Mouse (Mus musculus) adrenal gland, postnatal 4 days (tissue): ENCODE data around the gene Tbx20. TPM values are rescaled to one million over a fixed set of nuclear protein-coding genes. Genes with fewer than 3 reads are reported as not detected.

Experiments
- DNase-seq, 2 experiments: peaks; one replicate each; pipeline ENCODE4 v3.0.0; 2021 to 2022; ENCODE audit warnings: low spot score in 2 of 2, mixed read lengths in 2 of 2
- total RNA-seq, 2 experiments: library from RNA; stranded (reverse); gene quantifications; 2 replicates each; pipeline ENCODE4 v1.2.3; 2021

The Tbx20 gene
- total RNA-seq, 2 experiments from 2014 or later, result 27.4 to 27.7 TPM

DNA sequence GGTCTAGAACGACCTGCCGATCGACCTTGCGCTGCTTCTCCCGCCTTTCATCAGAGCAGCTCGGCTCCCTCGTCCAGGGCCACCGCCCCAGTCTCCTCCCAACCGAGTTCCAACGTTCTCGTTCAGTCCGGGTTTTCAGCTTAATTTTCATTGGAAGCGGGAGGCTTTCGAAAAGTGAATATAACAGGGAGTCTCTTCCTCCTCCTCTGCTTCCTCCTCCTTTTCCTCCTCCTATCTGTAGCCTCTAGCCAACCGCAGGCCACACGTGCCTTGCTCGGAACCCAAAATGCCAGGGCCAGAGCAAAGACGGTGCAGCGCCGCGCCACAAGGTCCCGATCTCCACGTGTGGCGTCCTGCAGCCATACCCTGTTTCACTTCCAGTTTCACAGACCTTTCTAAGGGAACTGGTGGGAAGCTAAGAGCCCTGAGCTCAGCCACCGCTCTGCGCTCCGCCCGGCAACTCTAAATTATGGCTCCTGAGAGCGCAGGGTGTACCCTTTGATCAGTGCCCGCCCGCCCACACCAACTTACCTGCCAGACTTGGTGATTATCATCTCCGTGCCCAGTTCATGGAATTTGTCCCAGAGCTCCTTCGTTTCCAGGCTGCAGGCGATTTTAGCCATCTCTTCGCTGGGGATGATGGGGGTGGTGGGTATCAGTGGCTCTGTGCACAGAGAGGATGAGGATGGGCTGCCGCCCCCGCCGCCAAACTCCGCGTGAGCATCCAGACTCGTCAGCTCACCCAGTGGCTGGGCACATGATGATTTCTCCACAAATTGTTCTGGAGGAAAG lies 3.8 kb downstream of the Tbx20 start:
- DNase-seq, result no peak

DNA sequence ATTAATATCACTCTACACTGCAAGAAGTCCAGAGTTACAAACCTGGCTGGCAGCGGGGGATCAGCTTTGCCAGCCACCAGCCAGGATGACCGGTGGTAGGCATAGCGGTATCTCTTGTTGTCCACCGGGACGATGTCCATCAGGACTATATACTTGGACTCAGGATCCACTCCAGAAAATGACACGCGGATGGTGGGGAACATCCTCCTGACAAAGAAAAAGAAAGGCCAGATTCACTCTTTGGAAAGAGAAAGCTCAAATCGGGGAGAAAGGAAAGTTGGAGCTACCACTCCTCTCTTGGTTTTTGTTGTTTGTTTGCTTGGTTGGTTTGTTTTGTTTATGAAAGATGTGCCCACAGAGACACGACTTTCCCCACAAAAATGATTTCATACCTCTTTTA lies 4.5 kb downstream of the Tbx20 start:
- no peak for DNase-seq

GRCm38 (mm10) chr9:24767056-24767455 lies 7.0 kb downstream of the Tbx20 start:
- DNase-seq, result no peak

- DNase-seq, result no peak
These were observed 8.5 kb downstream of the Tbx20 start for GRCm38 (mm10) chr9:24765572-24765971.

- no peak for DNase-seq
These were observed 13.6 kb downstream of the Tbx20 start for GRCm38 (mm10) chr9:24760461-24760860.

- no peak for DNase-seq
These were observed 29.1 kb downstream of the Tbx20 start for GRCm38 (mm10) chr9:24744958-24745357.

DNA sequence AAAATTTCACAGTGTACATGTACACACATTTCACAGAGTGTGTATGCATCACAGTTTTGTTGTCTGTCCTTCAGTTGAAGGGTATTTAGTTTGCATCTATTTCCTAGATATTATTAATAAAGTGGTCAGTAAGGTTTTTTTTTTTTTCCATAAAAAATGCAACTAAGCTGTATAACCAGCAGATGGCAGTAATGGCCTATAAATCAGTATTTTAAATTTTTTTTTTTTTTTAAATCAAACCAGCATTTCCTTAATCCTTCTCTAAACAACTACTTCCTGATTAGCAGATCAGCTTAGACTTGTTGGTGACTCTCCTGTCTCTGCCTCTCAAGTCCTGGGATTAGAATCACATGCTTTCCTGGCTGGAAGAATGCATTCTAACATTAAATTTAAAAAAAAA lies 72.9 kb downstream of the Tbx20 start:
- DNase-seq, result no peak

GRCm38 (mm10) chr9:24696405-24696778 lies 77.7 kb downstream of the Tbx20 start:
- DNase-seq, result no peak

GRCm38 (mm10) chr9:24695700-24696404 lies 78.3 kb downstream of the Tbx20 start, which contains the start of gene Dpy19l2:
Gene Dpy19l2 (minus strand): TSS chr9:24696293.
- DNase-seq, result no peak

Other genes starting within 250 kb of the Tbx20 start
- not detected for gene Cypt4, start 149.1 kb downstream of the Tbx20 start, total RNA-seq
- under 1 TPM in 1 of 2 experiments, not detected in 1; 0.14 TPM for gene Dpy19l2, start 78.0 kb downstream of the Tbx20 start, total RNA-seq